Mouse (Mus musculus) hindbrain, embryonic 11.5 days (tissue): ENCODE measurements around the gene Hes2. TPM values are rescaled to one million over a fixed set of nuclear protein-coding genes. Genes with fewer than 3 reads are reported as not detected.

Experiments used
- ATAC-seq: fragments of 200-750 bp; cut with Nextera tagmentation; 2 replicates; pipeline ENCODE4 v1.8.0; 2017; ENCODE audit warnings: mild to moderate bottlenecking, moderate TSS enrichment, moderate library complexity; ENCODE audit not compliant: low FRiP score
- DNase-seq: peaks from one replicate; pipeline ENCODE4 v3.0.0-alpha.2; 2015; ENCODE audit warnings: low spot score
- H3K27ac ChIP-seq: fragments of 300-500 bp; sonication (generic); 2 replicates; pipeline ENCODE4 v1.5.1; 2014; ENCODE audit warnings: mild to moderate bottlenecking, low read depth, low read length
- H3K27me3 ChIP-seq: fragments of 300-500 bp; sonication (generic); 2 replicates; pipeline ENCODE4 v1.6.1; 2014; ENCODE audit warnings: mild to moderate bottlenecking, low read length, moderate library complexity, mixed read lengths; ENCODE audit not compliant: control insufficient read depth, insufficient read depth
- H3K36me3 ChIP-seq: fragments of 300-500 bp; sonication (generic); 2 replicates; pipeline ENCODE4 v1.6.1; 2014; ENCODE audit warnings: mild to moderate bottlenecking, low read length, moderate library complexity, mixed read lengths; ENCODE audit not compliant: control insufficient read depth, insufficient read depth
- H3K4me1 ChIP-seq: fragments of 300-500 bp; sonication (generic); replicated peaks from 2 replicates; pipeline ENCODE4 v1.6.1; 2014; ENCODE audit warnings: low read length, mixed read lengths; ENCODE audit not compliant: control insufficient read depth, insufficient read depth
- H3K4me2 ChIP-seq: fragments of 300-500 bp; sonication (generic); replicated peaks from 2 replicates; pipeline ENCODE4 v1.6.1; 2014; ENCODE audit warnings: mild to moderate bottlenecking, low read depth, low read length
- H3K4me3 ChIP-seq: fragments of 300-500 bp; sonication (generic); 2 replicates; pipeline ENCODE4 v1.5.1; 2014; ENCODE audit warnings: low read depth, low read length
- H3K9ac ChIP-seq: fragments of 300-500 bp; sonication (generic); 2 replicates; pipeline ENCODE4 v1.6.1; 2014; ENCODE audit warnings: low read depth, low read length
- H3K9me3 ChIP-seq: fragments of 300-500 bp; sonication (generic); 2 replicates; pipeline ENCODE4 v1.6.1; 2016; ENCODE audit warnings: low read length; ENCODE audit not compliant: control insufficient read depth
- WGBS: fragments of 180-500 bp; shearing (Covaris S2); extraction: QIAGEN DNeasy Blood & Tissue Kit; methylation state at CpG from one replicate; pipeline ENCODE4 v1.1.7; 2014; 5-methylcytosine and 5-hydroxymethylcytosine counted together
- polyA plus RNA-seq: library from polyadenylated mRNA; unstranded; fragments of >200 nt; fragmentation: Nextera tagmentation; extraction: Ambion mirVana; gene quantifications from 2 replicates; pipeline ENCODE4 v1.2.1, GENCODE M21; 2014

Hes2 gene
- polyA plus RNA-seq, 1 experiment from 2014 or later = 2.7 TPM

- ATAC-seq (no peak), DNase-seq (no peak)
- 68% methylated on average over 6 of the region's 6 CpGs for WGBS
- H3K9me3 ChIP-seq = no peaks in the 10 kb centered on the region
- H3K27me3 ChIP-seq = peaks cover 7% of the 10 kb centered on the region; the same call in 1 of the 2 replicates
- H3K9ac ChIP-seq = peak overlapping the region; percentile 86
- H3K4me3 ChIP-seq = peak overlapping the region; percentile 71
- H3K4me1 ChIP-seq = no peaks in the 10 kb centered on the region; the same call in 1 of the 2 replicates
- H3K36me3 ChIP-seq = no peaks in the 10 kb centered on the region
- peak overlapping the region; percentile 97 for H3K4me2 ChIP-seq
- no peak overlapping the region for H3K27ac ChIP-seq
Observed at GRCm38 (mm10) chr4:152177174-152177536, 18.5 kb downstream of the Hes2 start.

- WGBS = under 1% methylated on average over 80 of the region's 108 CpGs
- peak within 1 kb of the TSS; percentile 97 for H3K4me2 ChIP-seq
- H3K4me3 ChIP-seq = peak within 1 kb of the TSS; percentile 71
- no peaks in the 10 kb centered on the region; the same call in 1 of the 2 replicates for H3K4me1 ChIP-seq
- no peaks in the 10 kb centered on the region for H3K36me3 ChIP-seq
- H3K9ac ChIP-seq = peak within 1 kb of the TSS; percentile 86
- H3K27ac ChIP-seq = peak within 1 kb of the TSS; percentile 67
- no peaks in the 10 kb centered on the region for H3K9me3 ChIP-seq
- peak; percentile 94 for DNase-seq
- H3K27me3 ChIP-seq = peaks cover 7% of the 10 kb centered on the region; the same call in 1 of the 2 replicates
- ATAC-seq = peak; percentile 93
Observed at GRCm38 (mm10) chr4:152177537-152178343, 19.1 kb downstream of the Hes2 start, which contains the start of gene Acot7. Acot7 (plus strand) TSS chr4:152178134.

GRCm38 (mm10) chr4:152178344-152178864, 19.7 kb downstream of the Hes2 start:
- Histone ChIP-seq H3K9ac (peak overlapping the region; percentile 71), H3K4me3 (peak overlapping the region; percentile 71), H3K27ac (peak overlapping the region; percentile 32), H3K4me1 (no peaks in the 10 kb centered on the region; the same call in 1 of the 2 replicates), H3K9me3 (no peaks in the 10 kb centered on the region), H3K4me2 (peak overlapping the region; percentile 97), H3K27me3 (peaks cover 7% of the 10 kb centered on the region; the same call in 1 of the 2 replicates), H3K36me3 (no peaks in the 10 kb centered on the region)
- WGBS = under 1% methylated on average over 35 of the region's 35 CpGs
- DNase-seq = no peak
- peak; percentile 71 for ATAC-seq

- no peak overlapping the region for H3K27ac ChIP-seq
- H3K4me3 ChIP-seq = peak overlapping the region; percentile 71
- no peaks in the 10 kb centered on the region; the same call in 1 of the 2 replicates for H3K4me1 ChIP-seq
- no peak for DNase-seq
- WGBS = 26% methylated on average over 16 of the region's 16 CpGs
- peaks cover 7% of the 10 kb centered on the region; the same call in 1 of the 2 replicates for H3K27me3 ChIP-seq
- peak overlapping the region; percentile 71 for H3K9ac ChIP-seq
- H3K9me3 ChIP-seq = no peaks in the 10 kb centered on the region
- peak overlapping the region; percentile 97 for H3K4me2 ChIP-seq
- ATAC-seq = no peak
- H3K36me3 ChIP-seq = no peaks in the 10 kb centered on the region
Observed at GRCm38 (mm10) chr4:152178916-152179705, 20.4 kb downstream of the Hes2 start.

- H3K4me1 ChIP-seq = no peaks in the 10 kb centered on the region; the same call in 1 of the 2 replicates
- H3K4me3 ChIP-seq = no peak overlapping the region
- 0 out of 2 replicates have a peak overlapping the region, but pooled peaks have one; percentile 7 for H3K4me2 ChIP-seq
- WGBS = 88% methylated on average over 16 of the region's 16 CpGs
- peak overlapping the region; percentile 16; the same call in 1 of the 2 replicates for H3K9ac ChIP-seq
- H3K27ac ChIP-seq = no peak overlapping the region
- H3K27me3 ChIP-seq = 0 out of 2 replicates have a peak, but pooled peaks cover 5% of the 10 kb centered on the region
- no peaks in the 10 kb centered on the region for H3K36me3 ChIP-seq
- no peak for ATAC-seq
- H3K9me3 ChIP-seq = no peaks in the 10 kb centered on the region
- no peak for DNase-seq
Observed at GRCm38 (mm10) chr4:152179946-152180660, 21.4 kb downstream of the Hes2 start.

GRCm38 (mm10) chr4:152182205-152182604, 23.5 kb downstream of the Hes2 start:
- Histone ChIP-seq H3K36me3 (no peaks in the 10 kb centered on the region), H3K9me3 (no peaks in the 10 kb centered on the region), H3K9ac (no peak overlapping the region), H3K27ac (no peak overlapping the region), H3K4me3 (no peak overlapping the region), H3K27me3 (no peaks in the 10 kb centered on the region), H3K4me1 (peaks cover 15% of the 10 kb centered on the region), H3K4me2 (no peak overlapping the region)
- no peak for DNase-seq
- WGBS = 91% methylated on average over 10 of the region's 10 CpGs
- no peak for ATAC-seq

- WGBS = 75% methylated on average over 7 of the region's 7 CpGs
- no peak overlapping the region for H3K4me2 ChIP-seq
Observed at GRCm38 (mm10) chr4:152184353-152185035, 25.8 kb downstream of the Hes2 start.

More at GRCm38 (mm10) chr4:152184353-152185035, 25.8 kb downstream of the Hes2 start:
- H3K27ac ChIP-seq = no peak overlapping the region
- no peak for DNase-seq
- H3K4me1 ChIP-seq = peaks cover 15% of the 10 kb centered on the region
- H3K9ac ChIP-seq = no peak overlapping the region
- no peaks in the 10 kb centered on the region for H3K27me3 ChIP-seq
- no peaks in the 10 kb centered on the region for H3K9me3 ChIP-seq
- no peak overlapping the region for H3K4me3 ChIP-seq
- no peaks in the 10 kb centered on the region for H3K36me3 ChIP-seq
- ATAC-seq = no peak
